Mouse (Mus musculus) midbrain, embryonic 11.5 days (tissue): Measurements from ENCODE around the gene 2210010C04Rik. TPM values are rescaled to one million over a fixed set of nuclear protein-coding genes. Genes with fewer than 3 reads are reported as not detected.
"Not testable (repeated sequence)": the region's sequence is repeated elsewhere in the genome, so short reads cannot be mapped to it uniquely, and the experiment has no call there.

Experiments
- ATAC-seq: fragments of 200-750 bp; cut with Nextera tagmentation; 2 replicates; pipeline ENCODE4 v1.8.0; 2017; ENCODE audit warnings: moderate TSS enrichment, moderate library complexity; ENCODE audit not compliant: low FRiP score
- DNase-seq: peaks from one replicate; pipeline ENCODE4 v3.0.0; 2015; ENCODE audit warnings: low spot score; ENCODE audit errors: missing footprints
- H3K27ac ChIP-seq: fragments of 300-500 bp; sonication (generic); 2 replicates; pipeline ENCODE4 v1.5.1; 2014; ENCODE audit warnings: low read depth, low read length
- H3K27me3 ChIP-seq: fragments of 300-500 bp; sonication (generic); 2 replicates; pipeline ENCODE4 v1.6.1; 2014; ENCODE audit warnings: mild to moderate bottlenecking, low read length, moderate library complexity, mixed read lengths; ENCODE audit not compliant: control insufficient read depth, insufficient read depth
- H3K36me3 ChIP-seq: fragments of 300-500 bp; sonication (generic); 2 replicates; pipeline ENCODE4 v1.6.1; 2014; ENCODE audit warnings: mild to moderate bottlenecking, low read length, moderate library complexity, mixed read lengths; ENCODE audit not compliant: control insufficient read depth, insufficient read depth
- H3K4me1 ChIP-seq: fragments of 300-500 bp; sonication (generic); 2 replicates; pipeline ENCODE4 v1.6.1; 2014; ENCODE audit warnings: low read length; ENCODE audit not compliant: control insufficient read depth, insufficient read depth
- H3K4me2 ChIP-seq: fragments of 300-500 bp; sonication (generic); 2 replicates; pipeline ENCODE4 v1.6.1; 2014; ENCODE audit warnings: mild to moderate bottlenecking, moderate library complexity
- H3K4me3 ChIP-seq: fragments of 300-500 bp; sonication (generic); 2 replicates; pipeline ENCODE4 v1.5.1; 2014; ENCODE audit warnings: low read depth, low read length
- H3K9ac ChIP-seq: fragments of 300-500 bp; sonication (generic); 2 replicates; pipeline ENCODE4 v1.6.1; 2014; ENCODE audit warnings: low read length
- H3K9me3 ChIP-seq: fragments of 300-500 bp; sonication (generic); 2 replicates; pipeline ENCODE4 v1.6.1; 2016; ENCODE audit warnings: low read length; ENCODE audit not compliant: control insufficient read depth
- WGBS: fragments of 180-500 bp; shearing (Covaris S2); extraction: QIAGEN DNeasy Blood & Tissue Kit; methylation state at CpG from one replicate; pipeline ENCODE4 v1.1.7; 2014; 5-methylcytosine and 5-hydroxymethylcytosine counted together
- polyA plus RNA-seq: library from polyadenylated mRNA; unstranded; fragments of >200 nt; fragmentation: Nextera tagmentation; extraction: Ambion mirVana; gene quantifications from 2 replicates; pipeline ENCODE4 v1.2.1, GENCODE M21; 2014

2210010C04Rik gene
- polyA plus RNA-seq, 1 experiment from 2014 or later: not detected

- no peak for ATAC-seq
- Histone ChIP-seq H3K4me3 (no peak overlapping the region), H3K27ac (no peak overlapping the region), H3K9me3 (no peaks in the 10 kb centered on the region), H3K4me1 (no peaks in the 10 kb centered on the region), H3K27me3 (no peaks in the 10 kb centered on the region), H3K36me3 (no peaks in the 10 kb centered on the region), H3K4me2 (no peak overlapping the region), H3K9ac (no peak overlapping the region)
- no peak for DNase-seq
- 81% methylated on average over 3 of the region's 3 CpGs for WGBS
These were observed 3.1 kb downstream of the 2210010C04Rik start for GRCm38 (mm10) chr6:41032231-41032630.

- Histone ChIP-seq H3K4me1 (no peaks in the 10 kb centered on the region), H3K4me2 (no peak overlapping the region), H3K36me3 (no peaks in the 10 kb centered on the region), H3K27me3 (no peaks in the 10 kb centered on the region), H3K9me3 (no peaks in the 10 kb centered on the region), H3K9ac (no peak overlapping the region), H3K27ac (no peak overlapping the region), H3K4me3 (no peak overlapping the region)
- ATAC-seq (no peak), DNase-seq (no peak)
- WGBS: 89% methylated on average over 3 of the region's 3 CpGs
These were observed 4.5 kb downstream of the 2210010C04Rik start for GRCm38 (mm10) chr6:41030821-41031220.

DNA sequence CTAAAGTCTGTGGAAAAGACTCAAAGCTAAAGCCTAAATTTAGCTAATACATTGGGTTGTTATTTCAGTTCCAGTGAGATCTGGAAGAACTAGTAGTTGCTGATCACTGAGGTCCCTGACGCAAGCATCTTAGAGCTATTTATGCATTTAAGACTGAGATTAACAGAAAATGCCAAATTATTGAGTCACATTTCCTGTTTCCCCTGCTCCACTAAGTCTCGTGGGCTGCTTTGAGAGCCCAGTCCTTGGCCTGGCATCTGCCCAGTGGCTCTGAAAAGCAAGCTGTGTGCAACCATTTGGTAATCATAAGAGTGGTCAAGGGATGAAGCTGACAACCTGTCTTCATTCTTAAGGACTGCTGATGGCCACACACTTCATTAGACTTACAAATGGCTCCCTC lies 8.3 kb downstream of the 2210010C04Rik start:
- Histone ChIP-seq H3K4me2 (no peak overlapping the region), H3K9me3 (no peaks in the 10 kb centered on the region), H3K27me3 (no peaks in the 10 kb centered on the region), H3K27ac (no peak overlapping the region), H3K9ac (no peak overlapping the region), H3K4me1 (no peaks in the 10 kb centered on the region), H3K36me3 (no peaks in the 10 kb centered on the region), H3K4me3 (no peak overlapping the region)
- no peak for ATAC-seq
- 52% methylated on average over 2 of the region's 2 CpGs for WGBS
- no peak for DNase-seq

- Histone ChIP-seq H3K9me3 (no peaks in the 10 kb centered on the region), H3K4me2 (no peak overlapping the region), H3K4me3 (no peak overlapping the region), H3K9ac (no peak overlapping the region), H3K36me3 (no peaks in the 10 kb centered on the region), H3K27me3 (no peaks in the 10 kb centered on the region), H3K4me1 (no peaks in the 10 kb centered on the region), H3K27ac (no peak overlapping the region)
- no peak for DNase-seq
- ATAC-seq: no peak
- 62% methylated on average over 2 of the region's 2 CpGs for WGBS
These were observed 9.2 kb downstream of the 2210010C04Rik start for GRCm38 (mm10) chr6:41025873-41026650.

DNA sequence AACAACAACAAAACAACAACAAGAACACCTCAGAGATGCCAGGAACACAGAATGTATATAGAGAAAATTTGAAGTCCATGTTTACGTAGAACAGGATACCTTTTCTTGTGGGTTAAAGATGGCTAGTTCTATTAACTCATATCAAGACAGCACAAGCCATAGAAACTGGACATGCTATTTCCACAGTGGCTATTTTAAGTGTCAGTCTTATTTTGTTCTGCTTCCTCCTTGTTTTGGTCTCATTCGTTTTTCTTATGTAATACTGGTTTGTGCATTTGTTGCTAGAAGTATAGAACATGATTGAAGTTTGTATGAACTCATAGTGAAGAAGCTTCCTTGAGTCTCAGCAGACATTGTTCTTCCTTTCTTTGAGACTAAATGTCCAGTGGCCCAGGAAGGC lies 16.2 kb downstream of the 2210010C04Rik start:
- Histone ChIP-seq H3K27me3 (no peaks in the 10 kb centered on the region), H3K27ac (no peak overlapping the region), H3K9ac (no peak overlapping the region), H3K9me3 (no peaks in the 10 kb centered on the region), H3K4me3 (no peak overlapping the region), H3K4me1 (no peaks in the 10 kb centered on the region), H3K36me3 (no peaks in the 10 kb centered on the region), H3K4me2 (no peak overlapping the region)
- ATAC-seq (no peak), DNase-seq (no peak)
- WGBS: 84% methylated on average over 2 of the region's 2 CpGs

GRCm38 (mm10) chr6:41018629-41019028 lies 16.7 kb downstream of the 2210010C04Rik start:
- no peak overlapping the region for H3K27ac ChIP-seq
- no peaks in the 10 kb centered on the region for H3K4me1 ChIP-seq
- H3K9ac ChIP-seq: no peak overlapping the region
- ATAC-seq (no peak), DNase-seq (no peak)
- WGBS: 82% methylated on average over 2 of the region's 2 CpGs
- H3K4me3 ChIP-seq: no peak overlapping the region
- H3K9me3 ChIP-seq: no peaks in the 10 kb centered on the region
- H3K4me2 ChIP-seq: no peak overlapping the region
- no peaks in the 10 kb centered on the region for H3K27me3 ChIP-seq
- no peaks in the 10 kb centered on the region for H3K36me3 ChIP-seq

GRCm38 (mm10) chr6:41015065-41015464 lies 20.2 kb downstream of the 2210010C04Rik start:
- H3K27me3 ChIP-seq: no peaks in the 10 kb centered on the region
- 76% methylated on average over 4 of the region's 4 CpGs for WGBS
- H3K4me2 ChIP-seq: no peak overlapping the region
- H3K4me3 ChIP-seq: no peak overlapping the region
- no peaks in the 10 kb centered on the region for H3K36me3 ChIP-seq
- no peak; the same call in 1 of the 2 replicates for ATAC-seq
- H3K4me1 ChIP-seq: no peaks in the 10 kb centered on the region
- H3K9ac ChIP-seq: no peak overlapping the region
- no peak for DNase-seq
- H3K9me3 ChIP-seq: no peaks in the 10 kb centered on the region
- no peak overlapping the region for H3K27ac ChIP-seq

DNA sequence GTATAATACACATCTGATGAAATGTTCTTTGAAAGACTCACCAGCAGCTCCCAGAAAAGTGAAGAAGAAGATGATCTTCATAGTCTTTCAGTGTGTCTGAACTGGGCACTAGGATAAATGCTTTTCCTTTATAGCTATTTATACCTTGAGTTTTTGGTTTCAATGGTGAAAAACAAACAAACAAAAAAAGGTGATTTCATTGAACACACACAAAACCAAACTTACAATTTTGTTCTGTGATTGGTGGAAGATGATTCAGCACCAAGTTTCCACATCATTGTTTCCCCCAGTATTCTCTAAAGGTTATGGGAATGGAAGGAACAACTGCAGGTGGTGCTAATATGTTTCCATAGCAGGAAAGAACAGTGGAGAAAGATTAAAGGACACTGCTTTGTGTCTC lies 35.9 kb downstream of the 2210010C04Rik start, which contains the start of gene Gm2663:
Gene Gm2663, minus strand, starts transcription at position 101 of the 400 bp plus-strand sequence.
- H3K9me3 ChIP-seq, H3K27ac ChIP-seq, H3K27me3 ChIP-seq, H3K4me3 ChIP-seq, H3K36me3 ChIP-seq, ATAC-seq, H3K4me2 ChIP-seq, H3K9ac ChIP-seq, H3K4me1 ChIP-seq, DNase-seq: not testable (repeated sequence)
